Mouse (Mus musculus) MEL (cell line): ENCODE data around the gene Grm5.

ENCODE experiments used
- CTCF ChIP-seq, 3 experiments: IDR thresholded peaks in 2 of 3; conservative IDR thresholded peaks in 1 of 3; 2 replicates each; pipeline ENCODE4 v1.5.1; 2011 to 2012; ENCODE audit warnings: low read length in 3 of 3, low read depth in 2 of 3, mild to moderate bottlenecking in 2 of 3, improper control_type of control experiment in 1 of 3, inconsistent platforms in 1 of 3, mixed read lengths in 1 of 3, moderate library complexity in 1 of 3; ENCODE audit not compliant: control insufficient read depth in 1 of 3, insufficient read depth in 1 of 3, poor library complexity in 1 of 3, severe bottlenecking in 1 of 3
- ELF1 ChIP-seq: IDR thresholded peaks from 2 replicates; pipeline ENCODE4 v1.6.1; 2014; ENCODE audit warnings: low read depth, mild to moderate bottlenecking, inconsistent platforms, low read length, improper control_type of control experiment, moderate library complexity
- EP300 ChIP-seq, 2 experiments: IDR thresholded peaks; 2 replicates each; pipeline ENCODE4 v1.6.1; 2011; ENCODE audit warnings: improper control_type of control experiment in 2 of 2, low read length in 2 of 2, low read depth in 1 of 2, mild to moderate bottlenecking in 1 of 2
- GATA1 ChIP-seq: IDR thresholded peaks from 2 replicates; pipeline ENCODE4 v1.6.1; 2011; ENCODE audit warnings: low read depth, low read length, improper control_type of control experiment
- MAX ChIP-seq: IDR thresholded peaks from 2 replicates; pipeline ENCODE4 v1.6.1; 2011; ENCODE audit warnings: low read length, improper control_type of control experiment
- POLR2A ChIP-seq, 2 experiments: IDR thresholded peaks; 2 replicates each; pipeline ENCODE4 v1.6.1; 2011 to 2012; ENCODE audit warnings: low read length in 2 of 2, mild to moderate bottlenecking in 2 of 2, control low read depth in 1 of 2, improper control_type of control experiment in 1 of 2, low read depth in 1 of 2, moderate library complexity in 1 of 2; ENCODE audit not compliant: control insufficient read depth in 1 of 2, insufficient read depth in 1 of 2, poor library complexity in 1 of 2
- POLR2AphosphoS5 ChIP-seq: IDR thresholded peaks from 2 replicates; pipeline ENCODE4 v1.6.1; 2012; ENCODE audit warnings: low read depth, borderline replicate concordance, mild to moderate bottlenecking, inconsistent platforms, low read length, moderate library complexity, mixed read lengths
- TBP ChIP-seq: IDR thresholded peaks from 2 replicates; pipeline ENCODE4 v1.8.0; 2011; ENCODE audit warnings: low read depth, low read length, improper control_type of control experiment
- UBTF ChIP-seq: IDR thresholded peaks from 2 replicates; pipeline ENCODE4 v1.6.1; 2012; ENCODE audit warnings: low read depth, mild to moderate bottlenecking, inconsistent platforms, low read length, improper control_type of control experiment, moderate library complexity, borderline replicate concordance; ENCODE audit not compliant: insufficient read depth

GRCm38 (mm10) chr7:88047366-88047765, 463.4 kb downstream of the Grm5 start:
- TF ChIP-seq CTCF (IDR thresholded peaks at IDR 0.05 in 2 of 3, conservative IDR thresholded peaks at IDR 0.05 in 1 of 3; ENCODE audit: control insufficient read depth in 1 of 3, insufficient read depth in 1 of 3, low read depth in 2 of 3, low read length in 3 of 3, poor library complexity in 1 of 3, severe bottlenecking in 1 of 3) (no peak), POLR2A (IDR thresholded peaks at IDR 0.05; ENCODE audit: control insufficient read depth in 1 of 2, insufficient read depth in 1 of 2, low read depth in 1 of 2, low read length in 2 of 2, poor library complexity in 1 of 2) (no peak), POLR2AphosphoS5 (no peak), ELF1 (no peak), GATA1 (no peak), EP300 (IDR thresholded peaks at IDR 0.05; ENCODE audit: low read depth in 1 of 2, low read length in 2 of 2) (no peak), UBTF (no peak), MAX (no peak), TBP (no peak)
